Mouse (Mus musculus) cerebellum, adult 18-20 months (tissue): ENCODE results near the gene Myoc.
A peak's percentile ranks its signal among the peaks of the same experiment; 100 is the strongest.
"Not testable (repeated sequence)": the region's sequence is repeated elsewhere in the genome, so short reads cannot be mapped to it uniquely, and the experiment has no call there.

Source experiments
- DNase-seq, 2 experiments: peaks; one replicate each; pipeline ENCODE4 v3.0.0; 2021

The Myoc gene

GRCm38 (mm10) chr1:162639051-162639750 lies at the start of gene Myoc:
TSS of gene Myoc (plus strand) at chr1:162639155.
- DNase-seq: no peak

- no peak for DNase-seq
These were observed 49.5 kb upstream of the Myoc start for GRCm38 (mm10) chr1:162589443-162589842.

GRCm38 (mm10) chr1:162590415-162590997 lies 48.4 kb upstream of the Myoc start:
- no peak for DNase-seq

GRCm38 (mm10) chr1:162597379-162598102 lies 41.4 kb upstream of the Myoc start:
- no peak for DNase-seq

GRCm38 (mm10) chr1:162599617-162600016 lies 39.3 kb upstream of the Myoc start:
- DNase-seq: no peak

- DNase-seq: no peak
These were observed 37.7 kb upstream of the Myoc start for GRCm38 (mm10) chr1:162601288-162601687.

- no peak for DNase-seq
These were observed 30.8 kb upstream of the Myoc start for GRCm38 (mm10) chr1:162608127-162608526.

- DNase-seq: no peak
These were observed 29.2 kb upstream of the Myoc start for GRCm38 (mm10) chr1:162609633-162610250.

- DNase-seq: no peak
These were observed 27.8 kb upstream of the Myoc start for GRCm38 (mm10) chr1:162611191-162611590.

GRCm38 (mm10) chr1:162615511-162615910 lies 23.4 kb upstream of the Myoc start:
- no peak for DNase-seq

- no peak for DNase-seq
These were observed 18.5 kb upstream of the Myoc start for GRCm38 (mm10) chr1:162620487-162620886.

GRCm38 (mm10) chr1:162623895-162624294 lies 15.1 kb upstream of the Myoc start:
- DNase-seq: no peak

GRCm38 (mm10) chr1:162625229-162625628 lies 13.7 kb upstream of the Myoc start:
- no peak for DNase-seq

- DNase-seq: not testable (repeated sequence)
These were observed 11.1 kb upstream of the Myoc start for GRCm38 (mm10) chr1:162627821-162628220.

GRCm38 (mm10) chr1:162628326-162628725 lies 10.6 kb upstream of the Myoc start:
- DNase-seq: not testable (repeated sequence)

- peak; percentile 60 to 63 for DNase-seq
These were observed 3.5 kb upstream of the Myoc start for GRCm38 (mm10) chr1:162635291-162635931.

- no peak for DNase-seq
These were observed 2.4 kb upstream of the Myoc start for GRCm38 (mm10) chr1:162636516-162636915.

- DNase-seq: no peak
These were observed 420 bp upstream of the Myoc start for GRCm38 (mm10) chr1:162638535-162638934.

GRCm38 (mm10) chr1:162639861-162640260 lies 906 bp downstream of the Myoc start:
- no peak for DNase-seq

- no peak for DNase-seq
These were observed 3.6 kb downstream of the Myoc start for GRCm38 (mm10) chr1:162642591-162642990.

- peak; percentile 78 to 86 for DNase-seq
These were observed 4.8 kb downstream of the Myoc start for GRCm38 (mm10) chr1:162643752-162644151.

GRCm38 (mm10) chr1:162646083-162646686 lies 7.2 kb downstream of the Myoc start:
- peak; percentile 28 to 56 for DNase-seq

- no peak for DNase-seq
These were observed 9.5 kb downstream of the Myoc start for GRCm38 (mm10) chr1:162648416-162648815.
